Mouse (Mus musculus) neural tube, embryonic 10.5 days (tissue): ENCODE results near the gene Rem2.
A peak's percentile ranks its signal among the peaks of the same experiment; 100 is the strongest.

Experiments
- DNase-seq: peaks from one replicate; pipeline ENCODE4 v3.0.0-alpha.2; 2017; ENCODE audit warnings: low spot score; ENCODE audit errors: extremely low spot score

Rem2 gene

DNA sequence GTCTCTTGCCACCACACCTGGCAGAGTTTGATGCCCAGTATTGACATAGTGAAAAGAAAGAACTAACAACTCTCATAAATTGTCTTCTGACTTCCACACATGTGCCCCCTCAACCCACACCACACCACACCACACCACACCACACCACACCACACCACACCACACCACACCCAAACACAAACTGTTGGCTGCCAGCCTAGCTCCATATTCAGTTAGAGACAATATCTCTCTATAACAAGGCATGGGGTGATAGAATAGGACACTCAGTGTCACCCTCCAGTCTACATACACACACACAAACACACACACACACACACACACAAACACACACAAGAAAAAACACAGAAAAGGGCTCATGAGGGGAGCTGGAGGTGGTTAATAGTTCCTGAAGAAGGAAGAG is 12.4 kb downstream of the Rem2 start:
- no peak for DNase-seq

- DNase-seq: no peak
These were observed 16.6 kb downstream of the Rem2 start for GRCm38 (mm10) chr14:54492345-54493131.

- no peak for DNase-seq
These were observed 17.3 kb downstream of the Rem2 start for GRCm38 (mm10) chr14:54493236-54493635.

- peak; percentile 67 for DNase-seq
These were observed 18.3 kb downstream of the Rem2 start for GRCm38 (mm10) chr14:54494234-54494633.

- DNase-seq: no peak
These were observed 20.8 kb downstream of the Rem2 start for GRCm38 (mm10) chr14:54496706-54497105.

DNA sequence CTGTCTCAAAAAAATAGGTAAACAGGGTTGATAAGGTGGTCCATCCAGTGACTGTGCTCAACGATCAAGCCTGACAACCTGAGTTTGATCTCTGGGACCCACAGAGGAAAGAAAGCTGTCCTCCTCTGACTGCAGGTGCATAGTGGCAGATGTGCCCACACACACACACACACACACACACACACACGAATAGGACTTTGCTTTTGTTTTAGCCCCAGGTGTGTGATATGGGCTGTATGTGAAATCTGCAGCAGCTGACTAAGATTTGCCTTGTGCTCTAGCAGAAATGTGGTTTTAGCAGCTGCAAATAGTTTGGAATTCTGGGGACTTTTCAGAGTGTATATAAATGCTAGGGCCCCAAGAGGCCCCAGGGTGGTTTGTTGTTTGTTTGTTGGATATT is 23.4 kb downstream of the Rem2 start:
- DNase-seq: no peak

GRCm38 (mm10) chr14:54501365-54501764 is 25.5 kb downstream of the Rem2 start:
- DNase-seq: no peak

DNA sequence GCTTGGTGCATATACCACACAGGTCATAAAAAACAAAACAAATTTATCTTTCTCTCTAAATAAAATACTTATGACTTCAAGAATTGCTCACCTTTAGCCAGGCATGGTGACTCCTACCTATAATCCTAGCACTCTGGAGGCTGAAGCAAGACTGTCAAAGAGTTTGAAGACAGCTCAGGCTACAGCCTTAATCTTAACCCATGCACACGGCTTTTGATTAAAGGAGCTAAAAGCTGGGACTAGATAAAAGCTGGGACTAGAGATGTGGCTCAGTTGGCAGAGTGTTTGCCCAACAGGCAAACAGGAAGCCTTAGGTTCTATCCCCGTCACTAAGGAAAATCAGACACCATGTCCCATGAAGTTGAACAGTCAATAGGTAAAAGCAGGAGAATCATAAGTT is 27.2 kb downstream of the Rem2 start:
- DNase-seq: no peak

DNA sequence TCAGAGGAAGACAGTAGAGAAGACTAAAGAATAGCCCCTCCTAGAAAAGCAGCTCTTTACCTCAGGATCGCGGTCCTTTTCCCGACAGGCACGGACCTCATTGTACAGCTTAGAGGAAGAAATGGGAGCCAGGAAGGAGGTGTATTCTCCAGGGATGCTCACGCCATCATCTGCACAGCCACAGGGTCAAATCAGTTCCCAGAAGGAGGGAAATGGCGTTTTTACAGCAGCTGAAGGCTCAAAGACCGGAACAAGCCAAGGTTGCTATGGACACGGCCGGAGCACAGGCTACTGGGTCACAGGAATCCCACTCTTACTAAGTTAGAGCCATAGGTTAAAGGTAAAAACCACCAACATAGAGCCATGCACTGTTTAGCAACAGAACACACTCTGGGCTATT is 33.9 kb downstream of the Rem2 start:
- no peak for DNase-seq

DNA sequence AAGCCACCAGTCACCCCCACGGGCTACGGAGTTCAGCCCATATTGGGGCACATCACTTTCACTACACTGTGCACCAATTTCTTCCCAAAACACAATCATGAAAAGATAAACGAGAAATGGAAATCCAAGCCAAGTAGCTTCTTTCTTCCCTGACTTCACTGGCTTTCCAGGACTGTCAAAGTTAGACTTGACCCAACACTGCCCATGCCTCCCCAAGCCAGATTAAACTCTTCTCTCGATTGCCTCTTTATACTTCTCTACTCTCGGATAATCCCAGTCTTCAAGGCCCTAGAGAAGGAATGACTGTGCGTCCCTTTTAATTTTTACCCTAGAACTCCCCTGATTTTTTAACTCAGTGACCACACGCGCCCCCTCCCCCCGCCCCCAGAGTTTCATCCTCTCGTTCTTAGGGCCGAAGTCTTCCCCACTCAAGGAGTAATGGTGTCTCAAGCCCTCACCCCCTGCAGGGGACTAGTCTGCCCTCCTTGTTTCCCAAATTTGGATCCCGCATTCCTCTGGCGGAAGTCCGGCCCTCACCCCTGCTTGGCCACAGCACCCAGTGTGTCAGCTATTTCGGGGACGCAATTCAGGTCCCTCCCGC is 40.9 kb downstream of the Rem2 start:
- DNase-seq: no peak

DNA sequence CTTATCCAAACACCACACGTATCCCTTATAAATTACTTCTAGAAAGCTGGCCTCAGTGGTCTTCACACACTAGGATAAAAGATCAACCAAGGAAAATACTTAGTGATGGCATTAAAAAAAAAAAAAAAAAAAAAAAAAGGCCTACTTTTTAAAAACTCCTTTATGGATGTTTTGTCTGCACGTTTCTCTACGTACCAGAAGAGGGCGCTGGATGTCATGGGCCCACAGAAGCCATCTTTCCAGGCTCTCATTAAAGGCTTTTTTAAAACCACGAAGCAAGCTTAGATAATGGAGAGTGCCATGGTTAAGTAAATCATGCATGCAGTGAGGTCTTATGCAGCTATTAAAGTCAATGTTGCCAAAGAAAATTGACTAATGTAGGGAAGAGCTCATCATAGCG is 47.7 kb downstream of the Rem2 start:
- no peak for DNase-seq

GRCm38 (mm10) chr14:54527227-54528006 is 51.5 kb downstream of the Rem2 start:
- DNase-seq: peak; percentile 66

- DNase-seq: peak; percentile 29
These were observed 52.1 kb downstream of the Rem2 start for GRCm38 (mm10) chr14:54528007-54528393.

DNA sequence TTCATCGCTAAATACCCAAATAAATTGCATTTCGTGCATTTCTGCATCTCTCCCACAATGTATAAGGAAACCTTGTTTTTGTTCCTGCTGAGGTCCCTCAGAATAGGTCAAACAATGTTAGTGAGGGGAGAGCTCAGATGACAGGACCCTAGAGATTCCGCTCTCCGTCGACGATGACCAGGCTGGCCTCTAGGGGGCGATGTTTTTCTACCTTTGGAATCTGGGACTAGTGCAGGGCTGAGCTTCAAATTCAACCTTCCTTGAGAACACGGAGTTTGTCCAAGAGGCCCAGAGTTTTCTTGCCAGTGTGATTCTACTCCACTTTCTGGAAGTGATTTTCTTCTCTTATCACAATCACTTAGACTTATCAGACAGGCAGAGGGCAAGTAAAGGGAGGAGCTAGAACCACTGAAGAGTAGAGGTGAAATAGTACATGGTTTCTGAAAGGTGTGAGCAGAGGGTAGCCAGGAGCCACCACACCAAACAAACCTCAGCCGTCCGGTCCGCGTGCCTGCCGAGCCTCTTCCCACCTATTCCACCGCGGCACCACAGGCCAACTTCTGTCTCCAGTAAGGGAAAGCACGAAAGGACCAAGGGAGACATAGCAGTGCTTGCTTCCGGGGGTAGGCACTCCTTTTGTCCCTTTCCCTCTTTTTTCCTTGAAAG is 52.7 kb downstream of the Rem2 start:
- peak; percentile 95 for DNase-seq
